Mouse (Mus musculus) G1E-ER4 (cell line): Measurements from ENCODE around the gene Uspl1. TPM values are rescaled to one million over a fixed set of nuclear protein-coding genes. Genes with fewer than 3 reads are reported as not detected.

ENCODE experiments used
- GATA1 ChIP-seq: IDR thresholded peaks from one replicate; pipeline ENCODE4 v1.8.0; 2012; ENCODE audit warnings: low read length, inconsistent platforms
- polyA plus RNA-seq: library from polyadenylated mRNA; stranded (reverse); fragments of >175 nt; gene quantifications from 2 replicates; pipeline ENCODE4 v1.2.3, GENCODE M21; 2012

The Uspl1 gene
- 4.2 and 4.3 TPM in 2 replicates for polyA plus RNA-seq

DNA sequence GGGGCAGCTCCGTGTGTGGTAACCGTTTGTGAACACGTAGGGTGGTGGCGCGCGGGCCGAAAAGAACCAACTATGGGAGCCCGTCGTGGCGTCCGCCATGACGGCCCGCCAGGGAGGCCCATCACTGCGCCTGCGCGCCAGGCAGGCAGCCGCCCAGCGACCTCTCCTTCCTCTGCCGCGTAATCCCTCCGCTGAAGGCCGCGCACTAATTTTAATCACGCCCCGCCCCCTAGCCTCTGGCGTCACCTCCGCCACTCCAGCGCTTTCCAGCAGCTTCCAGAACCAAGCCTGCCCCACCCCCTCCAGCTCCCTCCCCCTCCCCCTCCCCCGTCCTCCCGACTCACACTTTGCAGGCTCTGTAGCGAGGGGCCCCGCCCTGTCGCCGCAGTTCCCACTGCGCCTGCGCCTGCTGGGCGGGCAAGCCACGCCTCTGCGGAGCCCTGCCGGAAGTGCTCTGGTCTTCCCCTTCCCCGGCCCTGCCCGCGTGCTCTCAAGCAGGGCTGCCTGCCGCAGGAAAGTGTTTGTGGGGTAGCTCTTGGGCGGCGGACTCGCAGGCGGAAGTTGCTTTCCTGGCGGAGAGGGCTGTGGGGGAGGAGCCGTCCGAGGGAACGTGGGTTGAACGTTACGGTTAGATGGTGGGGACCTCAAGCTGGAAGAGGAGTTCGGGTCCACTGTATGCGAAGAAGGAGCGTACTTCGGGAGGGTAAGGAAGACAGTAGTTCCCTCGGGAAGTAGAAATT lies at the start of gene Uspl1, which contains the start of gene Hmgb1:
TSS of gene Uspl1 (plus strand) at position 247 of the 740 bp plus-strand sequence.
TSS of gene Hmgb1 (minus strand) at position 386 of the 740 bp plus-strand sequence.
- no peak for TF ChIP-seq GATA1

DNA sequence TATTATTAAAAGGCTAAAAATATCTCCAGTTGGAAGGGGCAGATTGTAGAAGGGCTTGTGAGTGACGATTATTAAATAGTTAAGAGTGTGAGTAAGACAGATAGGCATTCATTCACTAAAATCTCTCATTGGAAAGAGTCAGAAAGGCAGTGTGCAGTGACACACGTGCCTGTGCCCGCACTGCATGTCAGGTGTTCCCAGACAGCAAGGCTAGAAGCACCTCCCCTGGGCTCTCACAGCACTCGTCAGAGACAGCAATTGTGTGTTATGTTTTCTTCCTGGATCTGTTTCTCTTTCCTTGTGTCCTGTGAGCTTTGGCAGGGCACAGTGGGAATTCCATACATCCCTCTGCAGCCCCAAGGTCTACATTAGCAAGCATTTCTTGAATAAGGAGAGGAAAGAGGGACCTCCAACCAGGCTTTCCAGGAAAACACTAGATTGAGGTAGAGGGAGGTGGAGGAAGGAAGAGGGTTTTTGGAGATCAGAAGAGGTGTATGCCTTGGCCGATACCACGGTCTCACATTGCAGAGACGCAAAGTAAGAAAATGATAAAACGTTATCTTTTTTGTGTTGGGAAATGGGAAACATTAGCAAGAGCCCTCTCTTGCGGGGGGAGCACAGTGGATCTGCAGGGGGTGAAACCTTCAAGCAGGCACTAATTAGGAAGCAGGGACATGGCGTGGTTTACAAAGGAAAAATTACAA lies 49.2 kb upstream of the Uspl1 start:
- no peak for TF ChIP-seq GATA1

DNA sequence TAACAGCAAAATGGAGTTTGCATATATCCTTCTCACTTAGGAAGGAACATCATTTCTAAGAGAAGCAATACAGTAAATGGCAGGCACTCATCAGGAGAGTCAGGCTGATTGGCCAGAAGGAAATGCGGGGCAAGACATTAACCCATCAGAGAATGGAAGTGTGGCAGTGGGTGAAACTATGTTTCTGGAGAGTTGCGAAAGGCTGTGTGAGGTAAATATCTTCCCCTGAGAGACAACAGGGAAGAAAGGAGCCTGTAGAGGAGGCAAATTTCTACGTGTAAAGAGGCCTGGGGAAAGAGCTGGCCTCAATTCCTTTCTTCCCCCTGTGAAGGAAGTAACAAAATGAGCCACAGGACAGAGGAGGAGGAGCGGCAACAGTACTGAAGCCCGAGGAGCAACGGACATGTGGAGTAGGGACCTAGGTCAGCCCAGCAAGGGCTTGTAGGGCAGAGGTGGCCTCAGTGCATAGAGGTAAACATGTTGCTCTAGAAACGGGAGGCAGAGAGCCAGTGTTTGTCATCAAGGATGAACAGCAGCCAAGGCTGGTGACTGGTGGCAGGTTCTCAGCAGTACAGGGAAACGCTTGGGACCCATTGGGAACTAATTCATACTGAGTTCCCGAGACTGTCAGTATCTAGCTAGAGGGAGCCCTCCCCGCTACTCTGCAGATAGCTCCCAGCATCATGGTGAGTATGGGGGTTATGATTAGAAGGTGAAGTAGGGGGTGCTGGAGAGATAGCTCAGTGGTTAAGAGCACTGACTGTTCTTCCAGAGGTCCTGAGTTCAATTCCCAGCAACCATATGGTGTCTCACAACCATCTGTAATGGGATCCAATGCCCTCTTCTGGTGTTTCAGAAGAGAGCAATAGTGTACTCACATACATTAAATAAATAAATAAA lies 48.4 kb upstream of the Uspl1 start:
- TF ChIP-seq GATA1, result no peak

DNA sequence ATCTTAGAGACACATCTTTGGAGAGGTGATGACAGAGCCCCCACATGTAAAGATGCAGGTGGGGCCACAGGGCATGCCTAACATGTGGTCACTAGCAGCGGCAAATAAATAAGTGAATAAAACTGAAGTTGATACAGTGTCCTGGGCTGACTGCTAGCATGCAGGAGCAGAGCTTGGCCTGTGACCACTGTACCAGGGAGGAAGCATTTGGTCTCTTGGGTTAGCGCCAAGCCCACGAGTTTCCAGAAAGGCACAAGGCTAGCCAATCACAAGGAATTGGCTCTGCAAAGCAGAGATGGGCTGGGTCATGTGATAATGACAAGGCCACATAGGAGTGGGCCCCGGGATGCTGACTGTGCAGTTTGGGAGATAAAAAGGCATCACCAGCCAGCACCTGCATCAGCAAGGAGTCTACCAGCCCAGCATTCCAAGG lies 47.2 kb upstream of the Uspl1 start:
- TF ChIP-seq GATA1, result no peak

DNA sequence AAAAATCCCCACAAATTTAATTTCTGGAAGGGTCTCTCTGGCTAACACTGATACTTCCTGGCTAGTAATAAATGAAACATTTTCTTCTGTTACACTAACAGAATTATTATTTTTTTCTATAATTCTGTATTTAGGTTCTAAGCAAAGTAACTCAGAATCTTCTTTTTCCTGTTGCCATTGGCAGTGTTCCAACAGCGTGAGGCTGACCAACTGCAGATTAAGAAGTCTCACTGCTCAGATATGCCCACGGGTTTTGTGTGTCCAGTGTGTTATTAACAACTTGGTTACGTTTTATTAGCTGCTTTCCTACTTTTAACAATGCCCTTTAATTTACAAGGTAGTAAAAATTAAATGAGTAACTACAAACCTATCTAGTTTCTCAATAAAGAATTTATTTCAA lies 46.7 kb upstream of the Uspl1 start:
- no peak for TF ChIP-seq GATA1

DNA sequence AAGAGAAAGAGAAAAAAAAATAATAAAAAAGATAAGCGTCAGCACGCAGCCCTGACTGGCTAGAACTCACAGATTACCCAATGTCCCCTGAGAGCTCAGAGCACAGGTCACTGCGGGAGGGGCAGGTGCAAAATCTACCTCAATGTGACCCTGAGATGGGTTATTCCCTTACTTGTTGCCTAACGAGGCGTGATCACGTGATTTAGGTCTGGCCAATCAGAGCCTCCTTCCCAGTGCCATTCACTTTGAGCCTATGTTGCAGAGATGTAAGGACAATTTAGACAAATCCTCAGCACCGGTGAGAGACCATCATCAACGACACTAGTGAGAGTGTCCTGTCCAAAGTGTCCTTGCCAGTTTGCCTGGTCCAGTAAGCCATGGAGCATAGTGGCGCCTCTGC lies 43.8 kb upstream of the Uspl1 start:
- no peak for TF ChIP-seq GATA1

DNA sequence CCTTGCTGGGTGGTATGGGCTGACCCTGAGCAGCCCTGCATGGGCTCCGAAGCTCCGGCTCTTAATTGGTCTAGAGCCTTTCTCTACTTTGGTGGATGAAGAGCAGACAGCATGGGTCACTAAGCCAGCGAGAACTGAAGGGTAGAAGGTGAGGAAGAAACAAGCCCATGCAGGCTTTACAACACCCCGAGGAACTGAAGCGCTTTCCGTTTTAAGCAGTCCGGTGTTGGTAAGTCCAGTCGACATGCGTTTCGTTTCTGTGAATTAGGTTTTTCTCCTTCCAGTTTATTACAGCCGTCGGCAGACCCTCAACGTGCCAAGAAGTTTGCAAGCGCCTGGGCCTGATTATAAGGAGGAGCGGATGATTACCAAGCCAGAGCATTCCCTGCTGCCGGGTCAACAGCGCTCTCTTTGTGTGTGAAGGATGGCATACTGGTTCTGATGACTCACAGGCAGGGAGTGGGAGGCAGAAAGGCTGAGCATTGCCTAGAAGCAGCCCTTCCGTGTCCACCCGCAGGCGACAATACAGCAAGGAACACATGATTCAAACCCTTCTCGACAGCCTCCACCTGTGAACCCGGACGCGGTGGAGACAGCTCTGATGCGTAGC lies 40.3 kb upstream of the Uspl1 start:
- no peak for TF ChIP-seq GATA1

DNA sequence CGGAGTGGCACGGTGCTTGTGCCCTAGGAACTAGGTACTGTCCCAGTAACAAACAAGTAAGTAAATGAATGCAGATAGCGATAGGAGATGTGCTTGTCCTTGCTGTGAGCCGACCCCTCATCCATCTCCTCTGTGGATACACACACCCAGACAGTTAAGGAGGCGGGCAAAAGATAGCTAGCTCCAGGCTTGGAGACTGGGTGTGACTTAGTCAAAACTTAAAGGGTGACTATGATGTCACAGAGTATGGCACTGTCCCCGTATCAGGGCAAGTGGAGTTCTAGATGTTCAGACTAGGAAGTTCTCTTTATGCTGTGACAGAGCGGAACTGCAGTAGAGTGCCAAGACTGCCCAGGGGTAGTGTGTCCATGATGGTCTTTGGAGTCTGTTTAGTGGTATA lies 37.5 kb upstream of the Uspl1 start:
- TF ChIP-seq GATA1, result no peak

DNA sequence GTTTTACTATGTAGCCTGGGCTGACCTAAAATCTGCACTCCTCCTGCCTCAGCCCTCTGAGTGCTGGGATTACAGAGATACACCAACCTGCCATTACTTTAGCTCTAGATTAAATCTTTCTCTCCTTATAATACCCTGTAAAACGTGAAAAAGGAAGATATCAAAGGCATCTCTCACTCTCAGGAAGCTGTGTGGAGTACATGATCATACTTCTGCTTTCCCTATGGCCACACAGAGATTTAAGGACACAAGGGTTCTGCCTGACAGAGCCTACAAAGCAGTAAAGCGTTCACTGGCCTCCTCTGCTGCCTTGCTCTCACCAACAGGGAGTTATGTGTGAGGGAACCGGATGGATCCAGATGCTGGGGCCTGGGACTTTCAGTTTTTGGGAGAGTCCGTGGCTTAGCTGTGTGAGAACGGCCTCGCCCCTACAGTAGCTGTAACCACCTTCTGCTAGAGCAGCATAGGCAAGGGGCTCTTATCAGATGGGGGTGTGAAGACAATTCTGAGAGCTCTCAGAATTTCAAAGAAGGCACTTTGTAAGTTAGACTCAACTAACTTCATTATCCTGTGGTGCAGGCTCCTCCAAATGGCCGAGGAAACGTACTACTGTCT lies 36.7 kb upstream of the Uspl1 start:
- no peak for TF ChIP-seq GATA1

DNA sequence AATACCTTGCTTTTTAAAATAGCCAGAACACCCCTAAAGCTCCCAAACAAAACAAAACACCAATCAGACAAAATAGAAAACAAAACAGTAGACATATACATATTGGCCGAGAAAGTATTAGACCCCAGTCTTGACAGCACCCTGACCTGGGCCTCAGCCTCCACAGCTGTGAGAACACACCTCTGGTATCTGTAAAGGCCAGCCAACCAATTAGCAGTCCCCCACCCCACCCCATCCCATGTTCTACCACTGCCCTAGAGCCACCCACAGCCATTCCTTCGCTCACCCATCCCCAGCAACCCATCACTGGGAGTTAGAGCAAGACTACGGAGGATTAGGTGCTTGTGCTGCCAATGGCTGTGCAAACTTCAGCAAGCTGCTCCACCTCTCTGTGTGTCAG lies 33.3 kb upstream of the Uspl1 start:
- no peak for TF ChIP-seq GATA1

DNA sequence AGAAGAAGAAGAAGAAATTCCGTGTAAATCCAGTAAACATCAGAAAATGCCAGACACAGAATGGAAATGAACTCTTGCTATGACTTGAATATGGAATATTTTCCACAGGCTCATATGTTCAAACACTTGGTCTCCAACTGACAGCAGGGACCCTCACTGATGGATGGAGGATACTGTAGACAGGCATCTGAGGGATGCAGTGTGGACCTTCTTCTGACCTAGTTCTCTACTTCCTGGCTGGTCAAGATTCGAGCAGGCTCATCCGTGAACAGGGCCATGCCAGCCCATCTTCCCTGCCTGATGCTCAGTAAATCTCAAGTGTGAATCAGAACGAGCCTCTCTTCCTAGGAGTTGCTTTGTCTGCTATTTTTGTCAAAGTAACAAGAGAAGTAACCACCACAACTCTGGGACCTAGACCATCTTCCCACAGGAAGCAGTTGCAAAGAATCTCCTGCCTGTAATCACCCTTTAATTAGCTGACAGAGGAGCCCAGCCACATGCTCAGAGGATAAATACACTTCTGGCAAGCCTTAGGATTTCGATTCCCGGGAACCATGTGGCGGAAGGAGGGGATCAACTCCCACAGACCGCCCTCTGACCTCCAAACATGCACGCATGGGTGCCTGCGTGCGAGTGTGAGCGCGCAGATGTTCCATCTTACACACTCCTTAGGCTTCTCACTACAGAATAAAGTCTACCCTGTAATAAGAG lies 31.9 kb upstream of the Uspl1 start:
- no peak for TF ChIP-seq GATA1

DNA sequence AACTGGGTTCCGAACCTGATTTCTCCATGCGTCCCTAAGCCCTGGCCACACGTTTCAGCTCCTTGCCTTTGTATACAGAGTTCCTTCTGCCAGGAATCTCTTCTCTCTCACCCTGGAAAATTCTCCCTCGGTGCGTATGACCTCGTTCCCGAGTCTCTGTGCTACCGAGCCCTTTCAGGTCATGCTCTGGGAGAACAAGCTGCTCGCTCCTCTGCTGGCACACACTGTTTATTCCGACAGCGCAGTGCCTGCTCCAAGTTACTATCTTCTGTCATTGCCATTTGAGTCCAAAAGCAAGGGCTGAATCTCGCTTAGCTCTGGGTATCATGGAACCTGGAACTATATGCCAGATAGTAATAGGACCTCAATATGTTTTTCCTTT lies 31.4 kb upstream of the Uspl1 start:
- TF ChIP-seq GATA1, result no peak

DNA sequence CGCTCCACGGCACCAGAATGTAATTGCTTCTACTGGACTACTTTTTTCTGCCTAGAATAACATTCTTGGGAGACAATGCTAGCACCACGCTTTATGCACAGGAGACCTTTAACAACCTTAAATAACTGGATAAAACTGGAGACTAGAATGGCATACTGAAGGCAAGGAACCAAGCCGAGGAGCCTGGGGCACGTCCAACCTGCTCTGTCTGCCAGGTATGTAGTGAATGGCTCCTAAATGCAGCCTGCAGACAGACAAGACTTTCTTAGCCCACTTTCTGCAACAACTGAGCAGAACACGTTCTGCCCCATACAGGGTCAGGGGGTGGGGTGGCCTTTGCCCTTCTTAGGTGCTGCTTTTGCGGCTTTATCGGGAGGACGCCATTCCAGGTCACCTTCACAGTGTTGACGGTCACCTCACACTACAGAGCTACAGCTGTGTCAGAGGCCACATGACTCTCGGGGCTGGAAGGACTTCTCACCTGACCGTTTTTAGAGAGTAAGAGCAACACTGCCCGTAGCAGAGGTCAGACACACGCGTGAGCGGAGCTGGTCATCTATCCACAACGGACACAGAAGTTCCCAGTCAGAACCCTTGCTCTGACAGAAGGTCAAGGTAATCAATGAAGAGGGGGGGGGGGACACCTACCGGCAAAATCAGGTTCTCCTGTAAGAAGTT lies 27.1 kb upstream of the Uspl1 start:
- no peak for TF ChIP-seq GATA1

DNA sequence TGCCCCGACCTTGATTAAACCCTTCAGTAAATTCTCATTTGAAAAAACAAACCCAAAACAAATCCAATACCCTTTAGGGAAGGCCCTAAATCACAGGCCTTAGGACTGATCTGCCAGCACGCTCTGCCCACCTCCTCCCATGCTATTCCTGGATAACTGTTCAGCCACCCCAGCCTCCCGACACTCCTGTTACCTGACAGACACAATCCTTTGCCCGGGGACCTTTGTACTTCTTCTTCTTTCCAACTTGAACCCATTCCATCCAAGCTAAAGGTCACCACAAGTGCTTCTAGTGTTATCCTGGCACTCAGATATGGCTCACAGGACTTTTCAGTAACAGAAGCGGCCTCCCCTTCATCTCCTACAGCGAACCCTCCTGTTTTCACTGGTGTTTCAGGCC lies 25.1 kb upstream of the Uspl1 start:
- TF ChIP-seq GATA1, result no peak
